Mouse (Mus musculus): ENCODE results near the gene Mul1.
"Not testable (repeated sequence)": the region's sequence is repeated elsewhere in the genome, so short reads cannot be mapped to it uniquely, and the experiment has no call there.

Gene Mul1

GRCm38 (mm10) chr4:138434347-138435316 lies at the start of gene Mul1:
TSS of gene Mul1 (plus strand) at chr4:138434671.
- DNase-seq (ENCODE audit: low spot score in 2 of 2) = peak; percentile 93 to 95

GRCm38 (mm10) chr4:138393703-138394102 lies 40.8 kb upstream of the Mul1 start:
- DNase-seq (ENCODE audit: low spot score in 2 of 2) = no peak

- no peak for DNase-seq (ENCODE audit: low spot score in 2 of 2)
Observed at GRCm38 (mm10) chr4:138395087-138395970, 39.1 kb upstream of the Mul1 start.

GRCm38 (mm10) chr4:138395971-138396645 lies 38.4 kb upstream of the Mul1 start, which contains the start of gene Fam43b:
TSS of gene Fam43b (minus strand) at chr4:138396528.
- DNase-seq (ENCODE audit: low spot score in 2 of 2) = no peak

- DNase-seq (ENCODE audit: low spot score in 2 of 2) = no peak
Observed at GRCm38 (mm10) chr4:138396711-138397110, 37.8 kb upstream of the Mul1 start.

GRCm38 (mm10) chr4:138404806-138405205 lies 29.7 kb upstream of the Mul1 start:
- peak in 1 of 2 experiments; percentile 27 for DNase-seq (ENCODE audit: low spot score in 2 of 2)

GRCm38 (mm10) chr4:138407479-138408194 lies 26.8 kb upstream of the Mul1 start:
- DNase-seq (ENCODE audit: low spot score in 2 of 2) = no peak

GRCm38 (mm10) chr4:138411011-138411410 lies 23.5 kb upstream of the Mul1 start:
- DNase-seq (ENCODE audit: low spot score in 2 of 2) = no peak

- DNase-seq (ENCODE audit: low spot score in 2 of 2) = no peak
Observed at GRCm38 (mm10) chr4:138411504-138412121, 22.9 kb upstream of the Mul1 start.

- no peak for DNase-seq (ENCODE audit: low spot score in 2 of 2)
Observed at GRCm38 (mm10) chr4:138414725-138415124, 19.7 kb upstream of the Mul1 start.

- DNase-seq (ENCODE audit: low spot score in 2 of 2) = no peak
Observed at GRCm38 (mm10) chr4:138415991-138416390, 18.5 kb upstream of the Mul1 start.

GRCm38 (mm10) chr4:138416414-138416813 lies 18.1 kb upstream of the Mul1 start:
- DNase-seq (ENCODE audit: low spot score in 2 of 2) = no peak

- DNase-seq (ENCODE audit: low spot score in 2 of 2) = no peak
Observed at GRCm38 (mm10) chr4:138417882-138418281, 16.6 kb upstream of the Mul1 start.

- DNase-seq (ENCODE audit: low spot score in 2 of 2) = no peak
Observed at GRCm38 (mm10) chr4:138418340-138418957, 16.0 kb upstream of the Mul1 start.

- DNase-seq (ENCODE audit: low spot score in 2 of 2) = no peak
Observed at GRCm38 (mm10) chr4:138425028-138425427, 9.4 kb upstream of the Mul1 start.

- DNase-seq (ENCODE audit: low spot score in 2 of 2) = not testable (repeated sequence)
Observed at GRCm38 (mm10) chr4:138425604-138426003, 8.9 kb upstream of the Mul1 start.

- DNase-seq (ENCODE audit: low spot score in 2 of 2) = peak in 1 of 2 experiments; percentile 52
Observed at GRCm38 (mm10) chr4:138426778-138427705, 7.4 kb upstream of the Mul1 start.

- peak in 1 of 2 experiments; percentile 38 for DNase-seq (ENCODE audit: low spot score in 2 of 2)
Observed at GRCm38 (mm10) chr4:138429778-138430177, 4.7 kb upstream of the Mul1 start.

- DNase-seq (ENCODE audit: low spot score in 2 of 2) = no peak
Observed at GRCm38 (mm10) chr4:138431340-138431739, 3.1 kb upstream of the Mul1 start.
